Mouse (Mus musculus): Measurements from ENCODE around the gene Gm20708. TPM values are rescaled to one million over a fixed set of nuclear protein-coding genes. Genes with fewer than 3 reads are reported as not detected.

Gene Gm20708
- polyA plus RNA-seq (2012; rRNA removed): 0.06 TPM in 1 of 2 replicates, not detected in the other

- Histone ChIP-seq H3K4me3 (replicated peaks; ENCODE audit: extremely low read depth, low read depth, low read length) (peak within 1 kb of the TSS; percentile 93), H3K4me1 (ENCODE audit: control insufficient read depth, insufficient read depth, low read length) (peaks cover 9% of the 10 kb centered on the region)
- peak; percentile 82 for DNase-seq
- TF ChIP-seq POLR2A (IDR thresholded peaks at IDR 0.05; ENCODE audit: borderline replicate concordance, extremely low read depth, low read depth, low read length) (peak; percentile 73; the same call in 1 of the 2 replicates), CTCF (IDR thresholded peaks at IDR 0.05; ENCODE audit: insufficient read depth, low read length) (no peak)
- under 1% methylated on average over 75 of the region's 75 CpGs for WGBS
These were observed at the start of gene Gm20708, which contains the start of gene Syngr2 for GRCm38 (mm10) chr11:117809407-117810311. TSS of gene Gm20708 (plus strand) at chr11:117809668. TSS of gene Syngr2 (plus strand) at chr11:117809668.

GRCm38 (mm10) chr11:117760374-117761119 is 48.9 kb upstream of the Gm20708 start:
- no peak for DNase-seq
- no peak for TF ChIP-seq CTCF (IDR thresholded peaks at IDR 0.05; ENCODE audit: insufficient read depth, low read length)
- no peak for TF ChIP-seq POLR2A (IDR thresholded peaks at IDR 0.05; ENCODE audit: borderline replicate concordance, extremely low read depth, low read depth, low read length)
- 84% methylated on average over 26 of the region's 26 CpGs for WGBS
- no peak overlapping the region for H3K4me3 ChIP-seq (replicated peaks; ENCODE audit: extremely low read depth, low read depth, low read length)
- H3K4me1 ChIP-seq (ENCODE audit: control insufficient read depth, insufficient read depth, low read length): no peaks in the 10 kb centered on the region

GRCm38 (mm10) chr11:117761801-117762200 is 47.7 kb upstream of the Gm20708 start:
- Histone ChIP-seq H3K4me1 (ENCODE audit: control insufficient read depth, insufficient read depth, low read length) (no peaks in the 10 kb centered on the region), H3K4me3 (replicated peaks; ENCODE audit: extremely low read depth, low read depth, low read length) (no peak overlapping the region)
- whole genome bisulfite sequencing: 71% methylated on average over 13 of the region's 13 CpGs
- no peak for TF ChIP-seq POLR2A (IDR thresholded peaks at IDR 0.05; ENCODE audit: borderline replicate concordance, extremely low read depth, low read depth, low read length)
- TF ChIP-seq CTCF (IDR thresholded peaks at IDR 0.05; ENCODE audit: insufficient read depth, low read length): no peak
- no peak for DNase-seq

- no peak for DNase-seq
- TF ChIP-seq POLR2A (IDR thresholded peaks at IDR 0.05; ENCODE audit: borderline replicate concordance, extremely low read depth, low read depth, low read length) (no peak), CTCF (IDR thresholded peaks at IDR 0.05; ENCODE audit: insufficient read depth, low read length) (no peak)
- 81% methylated on average over 12 of the region's 12 CpGs for WGBS
These were observed 47.2 kb upstream of the Gm20708 start for GRCm38 (mm10) chr11:117762246-117762645.

GRCm38 (mm10) chr11:117764319-117764718 is 45.1 kb upstream of the Gm20708 start:
- WGBS: 83% methylated on average over 9 of the region's 9 CpGs
- no peak for DNase-seq
- TF ChIP-seq POLR2A (IDR thresholded peaks at IDR 0.05; ENCODE audit: borderline replicate concordance, extremely low read depth, low read depth, low read length) (no peak), CTCF (IDR thresholded peaks at IDR 0.05; ENCODE audit: insufficient read depth, low read length) (no peak)
- H3K4me1 ChIP-seq (ENCODE audit: control insufficient read depth, insufficient read depth, low read length): peaks cover 5% of the 10 kb centered on the region; the same call in 1 of the 2 replicates
- no peak overlapping the region for H3K4me3 ChIP-seq (replicated peaks; ENCODE audit: extremely low read depth, low read depth, low read length)

More at GRCm38 (mm10) chr11:117762246-117762645, 47.2 kb upstream of the Gm20708 start:
- H3K4me3 ChIP-seq (replicated peaks; ENCODE audit: extremely low read depth, low read depth, low read length): no peak overlapping the region
- H3K4me1 ChIP-seq (ENCODE audit: control insufficient read depth, insufficient read depth, low read length): no peaks in the 10 kb centered on the region

GRCm38 (mm10) chr11:117765361-117765760 is 44.1 kb upstream of the Gm20708 start:
- WGBS: 98% methylated on average over 5 of the region's 5 CpGs
- TF ChIP-seq POLR2A (IDR thresholded peaks at IDR 0.05; ENCODE audit: borderline replicate concordance, extremely low read depth, low read depth, low read length): no peak
- no peak for TF ChIP-seq CTCF (IDR thresholded peaks at IDR 0.05; ENCODE audit: insufficient read depth, low read length)
- Histone ChIP-seq H3K4me1 (ENCODE audit: control insufficient read depth, insufficient read depth, low read length) (peaks cover 6% of the 10 kb centered on the region; the same call in 1 of the 2 replicates), H3K4me3 (replicated peaks; ENCODE audit: extremely low read depth, low read depth, low read length) (no peak overlapping the region)
- DNase-seq: no peak

- DNase-seq: no peak
- Histone ChIP-seq H3K4me3 (replicated peaks; ENCODE audit: extremely low read depth, low read depth, low read length) (no peak overlapping the region), H3K4me1 (ENCODE audit: control insufficient read depth, insufficient read depth, low read length) (peaks cover 6% of the 10 kb centered on the region; the same call in 1 of the 2 replicates)
- 76% methylated on average over 3 of the region's 3 CpGs for WGBS
- TF ChIP-seq CTCF (IDR thresholded peaks at IDR 0.05; ENCODE audit: insufficient read depth, low read length): no peak
- TF ChIP-seq POLR2A (IDR thresholded peaks at IDR 0.05; ENCODE audit: borderline replicate concordance, extremely low read depth, low read depth, low read length): no peak
These were observed 43.2 kb upstream of the Gm20708 start for GRCm38 (mm10) chr11:117766275-117766674.

- Histone ChIP-seq H3K4me1 (ENCODE audit: control insufficient read depth, insufficient read depth, low read length) (peaks cover 6% of the 10 kb centered on the region; the same call in 1 of the 2 replicates), H3K4me3 (replicated peaks; ENCODE audit: extremely low read depth, low read depth, low read length) (no peak overlapping the region)
- 51% methylated on average over 20 of the region's 20 CpGs for WGBS
- no peak for DNase-seq
- TF ChIP-seq POLR2A (IDR thresholded peaks at IDR 0.05; ENCODE audit: borderline replicate concordance, extremely low read depth, low read depth, low read length) (no peak), CTCF (IDR thresholded peaks at IDR 0.05; ENCODE audit: insufficient read depth, low read length) (no peak)
These were observed 40.5 kb upstream of the Gm20708 start for GRCm38 (mm10) chr11:117768725-117769682.

Data from lung, adult 2 months (tissue).